Mouse (Mus musculus): ENCODE measurements around the gene Cmtm3.
A peak's percentile ranks its signal among the peaks of the same experiment; 100 is the strongest.

The Cmtm3 gene

GRCm38 (mm10) chr8:104342426-104342825, 3.2 kb downstream of the Cmtm3 start:
- no peak for DNase-seq (ENCODE audit: low spot score)

DNA sequence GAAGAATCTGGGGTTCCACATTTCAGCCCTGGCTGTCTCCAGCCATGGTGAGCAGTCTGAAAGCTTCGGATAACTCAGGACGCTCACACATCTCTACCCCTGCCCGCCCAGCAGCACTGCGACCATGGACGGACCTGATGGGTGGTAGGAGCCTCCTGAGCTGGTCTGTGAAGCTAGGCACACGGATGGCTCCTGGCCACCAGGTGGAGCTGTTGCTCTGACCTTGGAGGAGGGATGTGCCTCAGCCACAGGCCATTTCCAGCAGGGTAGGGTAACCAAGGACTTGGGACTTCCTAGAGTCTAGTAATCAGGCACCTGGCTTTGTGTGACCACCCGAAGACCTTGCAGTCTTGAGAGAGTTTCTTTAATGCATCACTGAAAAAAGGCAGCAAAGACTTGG, 4.7 kb downstream of the Cmtm3 start:
- peak; percentile 92 for DNase-seq (ENCODE audit: low spot score)

GRCm38 (mm10) chr8:104344622-104345021, 5.4 kb downstream of the Cmtm3 start:
- no peak for DNase-seq (ENCODE audit: low spot score)

- DNase-seq (ENCODE audit: low spot score), result no peak
These were observed 7.5 kb downstream of the Cmtm3 start for GRCm38 (mm10) chr8:104346706-104347105.

GRCm38 (mm10) chr8:104348971-104349370, 9.8 kb downstream of the Cmtm3 start:
- DNase-seq (ENCODE audit: low spot score), result no peak

- no peak for DNase-seq (ENCODE audit: low spot score)
These were observed 10.8 kb downstream of the Cmtm3 start for GRCm38 (mm10) chr8:104350047-104350446.

GRCm38 (mm10) chr8:104353186-104353585, 14.0 kb downstream of the Cmtm3 start:
- DNase-seq (ENCODE audit: low spot score), result no peak

- no peak for DNase-seq (ENCODE audit: low spot score)
These were observed 15.3 kb downstream of the Cmtm3 start for GRCm38 (mm10) chr8:104354504-104354903.

DNA sequence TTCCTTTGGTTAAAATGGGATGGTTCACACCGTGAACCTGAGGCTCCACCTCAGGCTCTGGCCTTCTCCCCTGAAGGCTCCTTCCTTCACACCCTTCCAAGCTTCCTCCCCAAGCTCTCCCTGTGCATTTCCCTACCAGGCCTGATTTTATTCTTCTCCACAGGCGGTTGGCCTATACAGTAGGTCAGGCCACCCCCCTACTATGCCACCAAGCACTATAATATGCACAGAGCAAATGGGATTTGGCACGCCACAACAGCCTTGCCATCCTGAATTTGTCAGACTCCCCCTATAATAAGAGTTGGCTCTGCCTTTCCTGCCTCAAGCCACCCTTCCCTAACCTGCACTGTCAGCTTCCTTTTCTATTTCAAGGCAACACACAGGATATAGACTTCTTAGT, 19.4 kb downstream of the Cmtm3 start:
- no peak for DNase-seq (ENCODE audit: low spot score)

- no peak for DNase-seq (ENCODE audit: low spot score)
These were observed 20.7 kb downstream of the Cmtm3 start for GRCm38 (mm10) chr8:104359778-104360456.

DNA sequence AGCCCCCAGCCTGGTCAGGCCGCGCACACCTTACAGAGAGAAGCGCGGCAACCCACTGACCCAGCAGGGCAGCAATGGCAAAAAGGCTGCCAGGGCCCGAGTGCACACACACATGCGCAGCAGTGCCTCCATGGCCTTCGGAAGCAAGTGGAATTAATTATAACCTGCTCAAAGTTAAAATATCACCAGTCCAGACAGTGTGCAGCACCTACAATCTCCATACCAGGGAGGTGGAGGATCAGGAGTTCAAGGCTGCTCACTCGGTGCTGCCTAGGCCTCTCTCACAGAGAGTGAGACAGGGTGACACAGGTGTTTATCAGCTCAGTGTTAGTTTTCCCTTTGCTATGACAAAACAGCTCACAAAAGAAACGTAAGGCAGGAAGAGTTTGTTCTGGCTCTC, 26.5 kb downstream of the Cmtm3 start:
- DNase-seq (ENCODE audit: low spot score), result no peak

GRCm38 (mm10) chr8:104367398-104367797, 28.2 kb downstream of the Cmtm3 start:
- DNase-seq (ENCODE audit: low spot score), result no peak

DNA sequence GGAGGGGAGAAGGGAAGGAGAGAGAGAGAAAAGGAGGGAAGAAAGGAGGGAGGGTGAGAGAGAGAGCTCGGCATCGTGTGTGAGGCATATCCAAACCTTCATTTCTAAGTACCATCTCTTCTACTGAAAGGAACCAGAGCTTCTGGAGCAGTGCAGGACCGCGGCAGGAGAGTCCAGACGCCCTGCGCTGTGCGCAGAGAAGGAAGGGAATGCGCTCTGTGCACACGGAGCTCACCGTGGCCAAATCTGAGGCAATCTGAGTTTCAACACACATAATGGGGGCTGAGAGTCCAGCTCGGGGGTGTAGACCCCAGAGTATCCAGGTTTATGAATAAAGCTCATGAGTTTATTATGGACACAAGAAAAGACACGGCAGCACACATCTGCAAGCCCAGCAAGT, 30.4 kb downstream of the Cmtm3 start:
- DNase-seq (ENCODE audit: low spot score), result no peak

- DNase-seq (ENCODE audit: low spot score), result no peak
These were observed 30.9 kb downstream of the Cmtm3 start for GRCm38 (mm10) chr8:104370071-104370470.

DNA sequence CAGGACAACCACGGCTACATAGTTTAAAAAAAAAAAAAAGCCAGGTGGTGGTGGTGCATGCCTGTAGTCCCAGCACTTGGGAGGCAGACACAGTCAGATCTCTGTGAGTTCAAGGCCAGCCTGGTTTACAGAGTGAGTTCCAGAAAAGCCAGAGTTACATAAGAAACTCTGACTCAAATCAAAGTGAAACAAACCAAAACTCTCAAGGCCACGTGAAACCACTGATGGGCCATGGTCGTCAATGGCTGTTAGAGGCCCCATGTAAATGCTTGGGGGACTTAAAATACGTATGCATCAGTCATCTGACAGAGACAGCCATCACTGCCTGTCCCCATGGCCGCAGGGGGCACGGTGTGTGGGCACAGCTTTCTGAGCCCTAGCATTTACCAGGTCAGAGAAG, 31.9 kb downstream of the Cmtm3 start:
- DNase-seq (ENCODE audit: low spot score), result no peak

DNA sequence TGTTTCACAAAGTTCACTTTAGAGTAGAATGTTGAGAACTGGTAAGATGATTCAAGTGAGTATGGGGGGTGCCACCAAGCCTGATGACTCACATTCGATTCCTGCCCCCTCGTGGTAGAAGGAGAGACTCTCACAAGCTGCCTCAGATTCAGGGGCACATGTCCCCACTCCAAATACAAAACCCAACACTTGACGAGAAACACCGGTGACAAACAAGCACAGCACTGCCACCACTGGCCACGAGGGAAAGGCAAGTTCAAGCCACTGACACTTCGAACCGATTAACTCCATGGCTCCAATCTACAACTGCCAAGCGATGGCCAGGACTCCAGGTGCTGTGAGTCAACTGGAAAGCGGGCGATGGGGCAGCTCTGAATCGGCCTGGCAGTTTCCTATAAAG, 34.6 kb downstream of the Cmtm3 start:
- DNase-seq (ENCODE audit: low spot score), result no peak

DNA sequence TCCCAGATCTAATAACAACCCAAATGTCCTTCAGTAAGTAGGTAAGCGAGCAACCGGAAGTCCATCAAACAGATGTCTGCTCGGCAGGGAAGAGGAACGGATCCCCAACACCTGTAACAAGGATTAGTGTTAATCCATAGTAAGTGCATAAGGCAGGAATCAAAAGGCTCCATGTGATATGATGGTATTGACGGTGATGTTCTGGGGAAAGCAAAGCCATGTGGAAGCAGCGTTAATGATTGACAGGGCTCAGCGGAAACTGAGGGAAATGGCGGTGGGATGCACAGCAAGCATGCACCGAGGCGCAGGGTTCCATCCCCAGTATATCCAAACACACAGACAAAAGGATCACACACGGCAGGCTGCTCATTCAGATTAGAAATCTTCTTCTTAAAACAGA, 35.1 kb downstream of the Cmtm3 start:
- DNase-seq (ENCODE audit: low spot score), result no peak

DNA sequence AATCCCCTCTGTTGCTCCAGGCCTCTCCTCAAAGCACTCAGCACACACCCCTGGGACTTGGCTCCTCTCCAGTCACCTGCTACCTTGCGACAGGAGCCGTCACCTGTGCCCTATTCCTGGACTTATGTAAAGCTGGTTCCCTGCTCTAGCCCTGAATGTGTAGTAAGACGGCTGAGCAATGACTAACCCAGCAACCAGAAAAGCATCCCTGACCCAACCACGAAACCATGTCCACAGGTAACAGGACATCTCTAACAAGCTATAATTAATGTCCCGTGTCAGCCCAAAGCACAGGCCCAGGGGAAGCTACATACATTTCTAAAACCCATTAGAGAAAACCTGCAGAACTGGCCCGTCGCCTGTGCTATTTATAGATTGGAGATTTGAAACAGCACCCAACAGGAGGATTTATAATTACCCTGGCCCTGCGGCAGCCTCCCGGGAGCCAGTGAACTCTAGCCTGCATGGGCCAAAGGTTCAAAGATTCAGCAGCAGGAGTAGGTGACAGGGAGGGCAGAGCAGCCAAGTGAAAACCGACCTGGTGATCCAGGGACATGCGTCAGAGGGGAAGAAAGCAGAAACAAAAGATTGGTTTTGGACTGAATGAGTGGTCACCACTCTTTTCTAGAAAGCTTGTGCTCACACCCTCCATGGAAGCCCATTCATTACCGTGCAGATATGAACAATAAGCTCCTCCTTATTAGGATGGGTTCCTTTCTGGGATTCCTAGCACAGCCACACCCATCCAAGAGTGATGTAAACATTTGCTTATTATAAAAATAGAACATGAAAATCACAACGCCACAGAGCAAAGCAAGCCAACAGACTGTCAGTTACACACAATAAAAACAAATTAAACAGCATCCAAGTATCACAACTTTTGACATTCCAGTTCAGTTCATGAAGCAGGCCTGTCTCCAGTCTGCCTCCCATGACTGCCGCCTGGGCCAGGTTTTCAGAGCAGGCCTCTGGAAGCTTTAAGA, 35.9 kb downstream of the Cmtm3 start:
- DNase-seq (ENCODE audit: low spot score), result peak; percentile 27

- DNase-seq (ENCODE audit: low spot score), result no peak
These were observed 36.7 kb downstream of the Cmtm3 start for GRCm38 (mm10) chr8:104375959-104376358.

DNA sequence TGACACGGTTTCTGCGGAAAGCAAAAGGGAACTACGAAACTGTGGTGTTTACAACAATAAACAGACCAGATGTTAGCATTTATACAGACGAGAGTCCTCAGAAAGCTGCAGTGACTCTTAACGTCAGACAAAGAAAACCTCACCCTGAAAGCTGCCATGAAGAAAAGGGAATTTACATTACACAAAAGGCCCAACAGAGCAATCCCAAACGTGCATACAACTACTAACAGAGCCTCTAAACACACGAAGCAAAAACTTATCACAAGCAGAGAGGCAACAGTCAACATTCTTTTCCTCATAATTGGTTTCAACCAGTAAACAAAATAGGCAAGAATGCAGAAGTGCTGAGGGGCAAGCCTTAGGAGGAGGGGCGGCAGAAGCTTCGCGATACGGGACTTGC, 37.5 kb downstream of the Cmtm3 start:
- no peak for DNase-seq (ENCODE audit: low spot score)

DNA sequence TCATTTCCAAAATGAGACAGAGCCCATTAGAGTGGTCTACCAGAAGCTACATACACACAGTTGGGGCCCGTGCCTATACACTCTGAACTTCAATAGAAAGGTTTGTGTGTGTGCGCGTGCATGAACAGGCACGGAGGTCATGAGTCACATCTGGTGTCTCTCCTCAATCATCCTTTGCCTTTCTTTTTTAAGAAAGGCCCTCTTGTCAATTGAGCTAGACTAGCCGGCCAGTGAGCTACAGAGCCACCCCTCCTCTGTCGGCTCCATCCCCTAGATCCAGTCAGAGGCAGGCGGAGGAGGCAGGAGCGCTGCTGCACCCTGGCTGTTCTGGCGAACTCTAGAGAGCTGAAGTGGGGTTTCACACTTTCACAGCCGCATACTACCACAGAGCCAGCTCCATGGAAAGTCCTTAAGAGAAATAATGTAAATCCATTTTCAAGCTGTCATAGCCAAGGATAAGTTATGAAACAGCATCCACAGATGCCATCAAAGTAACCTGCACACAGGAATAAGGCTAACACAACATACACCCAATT, 40.2 kb downstream of the Cmtm3 start:
- no peak for DNase-seq (ENCODE audit: low spot score)

DNA sequence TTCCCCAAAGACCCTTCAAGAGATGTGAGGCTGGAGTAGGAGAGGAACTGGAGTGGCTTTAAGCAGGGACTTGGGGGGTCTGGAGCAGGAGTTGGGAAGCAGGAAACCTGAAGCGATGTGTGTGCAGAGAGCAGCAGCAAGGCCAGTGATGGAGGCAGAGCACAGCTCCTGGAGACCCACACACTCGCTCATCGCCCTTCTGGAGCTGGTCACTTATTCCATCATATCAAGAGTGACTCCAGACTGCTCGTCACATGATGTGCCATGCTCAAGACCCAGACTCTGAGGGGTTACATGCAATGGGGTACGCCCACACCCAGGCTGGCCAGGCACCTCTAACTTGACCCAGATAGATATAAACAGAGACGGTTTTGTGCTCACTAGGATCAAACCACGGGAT, 41.1 kb downstream of the Cmtm3 start:
- DNase-seq (ENCODE audit: low spot score), result no peak

- no peak for DNase-seq (ENCODE audit: low spot score)
These were observed 41.8 kb downstream of the Cmtm3 start for GRCm38 (mm10) chr8:104380961-104381411.

Data from MN1 (cell line).